Mouse (Mus musculus): ENCODE measurements around the gene LTO1. TPM values are rescaled to one million over a fixed set of nuclear protein-coding genes. Genes with fewer than 3 reads are reported as not detected.

LTO1 gene
- polyA plus RNA-seq, 1 experiment from 2014 or later, result 8.3 TPM

GRCm38 (mm10) chr7:144932389-144932937 is 17.6 kb downstream of the LTO1 start:
- Histone ChIP-seq H3K4me3 (replicated peaks) (no peak overlapping the region), H3K9ac (no peak overlapping the region), H3K36me3 (replicated peaks) (peaks cover 26% of the 10 kb centered on the region; the same call in 1 of the 2 replicates), H3K27me3 (peaks cover 10% of the 10 kb centered on the region), H3K9me3 (replicated peaks) (no peaks in the 10 kb centered on the region), H3K27ac (replicated peaks) (no peak overlapping the region), H3K4me1 (replicated peaks) (peaks cover 14% of the 10 kb centered on the region), H3K4me2 (no peak overlapping the region)
- 46% methylated on average over 18 of the region's 18 CpGs for whole genome bisulfite sequencing (ENCODE audit: insufficient replicate concordance)
- no peak for ATAC-seq (ENCODE audit: insufficient read depth)

GRCm38 (mm10) chr7:144933336-144933735 is 18.4 kb downstream of the LTO1 start:
- H3K27ac ChIP-seq (replicated peaks), result no peak overlapping the region
- peaks cover 18% of the 10 kb centered on the region for H3K27me3 ChIP-seq
- 57% methylated on average over 3 of the region's 3 CpGs for WGBS (ENCODE audit: insufficient replicate concordance)
- H3K36me3 ChIP-seq (replicated peaks), result peaks cover 26% of the 10 kb centered on the region; the same call in 1 of the 2 replicates
- no peaks in the 10 kb centered on the region for H3K9me3 ChIP-seq (replicated peaks)
- H3K9ac ChIP-seq, result no peak overlapping the region
- H3K4me1 ChIP-seq (replicated peaks), result peaks cover 14% of the 10 kb centered on the region; the same call in 1 of the 2 replicates
- no peak overlapping the region for H3K4me3 ChIP-seq (replicated peaks)
- no peak overlapping the region for H3K4me2 ChIP-seq
- no peak for ATAC-seq (ENCODE audit: insufficient read depth)

- H3K9ac ChIP-seq, result no peak overlapping the region
- no peaks in the 10 kb centered on the region for H3K9me3 ChIP-seq (replicated peaks)
- WGBS (ENCODE audit: insufficient replicate concordance), result 71% methylated on average over 8 of the region's 8 CpGs
- peaks cover 26% of the 10 kb centered on the region; the same call in 1 of the 2 replicates for H3K36me3 ChIP-seq (replicated peaks)
- H3K27ac ChIP-seq (replicated peaks), result no peak overlapping the region
- peaks cover 23% of the 10 kb centered on the region for H3K27me3 ChIP-seq
- H3K4me2 ChIP-seq, result no peak overlapping the region
- peaks cover 14% of the 10 kb centered on the region; the same call in 1 of the 2 replicates for H3K4me1 ChIP-seq (replicated peaks)
- ATAC-seq (ENCODE audit: insufficient read depth), result no peak
- no peak overlapping the region for H3K4me3 ChIP-seq (replicated peaks)
Observed at GRCm38 (mm10) chr7:144933796-144934195, 18.9 kb downstream of the LTO1 start.

- Histone ChIP-seq H3K9me3 (replicated peaks) (no peaks in the 10 kb centered on the region), H3K36me3 (replicated peaks) (peaks cover 26% of the 10 kb centered on the region; the same call in 1 of the 2 replicates), H3K4me1 (replicated peaks) (peaks cover 14% of the 10 kb centered on the region; the same call in 1 of the 2 replicates), H3K4me2 (no peak overlapping the region), H3K9ac (no peak overlapping the region), H3K27ac (replicated peaks) (no peak overlapping the region), H3K27me3 (peaks cover 34% of the 10 kb centered on the region), H3K4me3 (replicated peaks) (no peak overlapping the region)
- ATAC-seq (ENCODE audit: insufficient read depth), result no peak
- WGBS (ENCODE audit: insufficient replicate concordance), result 65% methylated on average over 5 of the region's 5 CpGs
Observed at GRCm38 (mm10) chr7:144934901-144935300, 20.0 kb downstream of the LTO1 start.

GRCm38 (mm10) chr7:144935563-144935962 is 20.7 kb downstream of the LTO1 start:
- WGBS (ENCODE audit: insufficient replicate concordance), result 45% methylated on average over 5 of the region's 5 CpGs

GRCm38 (mm10) chr7:144936311-144936880 is 21.5 kb downstream of the LTO1 start:
- no peak overlapping the region for H3K9ac ChIP-seq
- H3K9me3 ChIP-seq (replicated peaks), result no peaks in the 10 kb centered on the region
- H3K4me2 ChIP-seq, result no peak overlapping the region
- 67% methylated on average over 4 of the region's 4 CpGs for WGBS (ENCODE audit: insufficient replicate concordance)
- H3K27me3 ChIP-seq, result peaks cover 49% of the 10 kb centered on the region
- ATAC-seq (ENCODE audit: insufficient read depth), result no peak
- no peak overlapping the region for H3K4me3 ChIP-seq (replicated peaks)
- H3K4me1 ChIP-seq (replicated peaks), result peaks cover 14% of the 10 kb centered on the region
- peaks cover 23% of the 10 kb centered on the region; the same call in 1 of the 2 replicates for H3K36me3 ChIP-seq (replicated peaks)
- no peak overlapping the region for H3K27ac ChIP-seq (replicated peaks)

More at GRCm38 (mm10) chr7:144935563-144935962, 20.7 kb downstream of the LTO1 start:
- Histone ChIP-seq H3K4me3 (replicated peaks) (no peak overlapping the region), H3K4me1 (replicated peaks) (peaks cover 14% of the 10 kb centered on the region; the same call in 1 of the 2 replicates), H3K9ac (no peak overlapping the region), H3K4me2 (no peak overlapping the region), H3K9me3 (replicated peaks) (no peaks in the 10 kb centered on the region), H3K36me3 (replicated peaks) (peaks cover 23% of the 10 kb centered on the region; the same call in 1 of the 2 replicates), H3K27ac (replicated peaks) (no peak overlapping the region), H3K27me3 (peaks cover 41% of the 10 kb centered on the region)
- ATAC-seq (ENCODE audit: insufficient read depth), result no peak

- Histone ChIP-seq H3K27me3 (peaks cover 60% of the 10 kb centered on the region), H3K9me3 (replicated peaks) (no peaks in the 10 kb centered on the region), H3K4me3 (replicated peaks) (peak overlapping the region; percentile 56), H3K36me3 (replicated peaks) (peaks cover 23% of the 10 kb centered on the region; the same call in 1 of the 2 replicates), H3K4me1 (replicated peaks) (peaks cover 18% of the 10 kb centered on the region), H3K27ac (replicated peaks) (no peak overlapping the region), H3K9ac (no peak overlapping the region), H3K4me2 (peak overlapping the region; percentile 68)
- no peak for ATAC-seq (ENCODE audit: insufficient read depth)
- 1% methylated on average over 20 of the region's 20 CpGs for WGBS (ENCODE audit: insufficient replicate concordance)
Observed at GRCm38 (mm10) chr7:144937490-144937889, 22.6 kb downstream of the LTO1 start.

- H3K27me3 ChIP-seq, result peaks cover 65% of the 10 kb centered on the region
- under 1% methylated on average over 39 of the region's 39 CpGs for WGBS (ENCODE audit: insufficient replicate concordance)
Observed at GRCm38 (mm10) chr7:144937899-144938517, 23.1 kb downstream of the LTO1 start.

GRCm38 (mm10) chr7:144938661-144939343 is 23.9 kb downstream of the LTO1 start:
- no peak for ATAC-seq (ENCODE audit: insufficient read depth)
- Histone ChIP-seq H3K4me3 (replicated peaks) (peak overlapping the region; percentile 56), H3K27me3 (peaks cover 73% of the 10 kb centered on the region), H3K27ac (replicated peaks) (peak overlapping the region; percentile 48; the same call in 1 of the 2 replicates), H3K4me2 (peak overlapping the region; percentile 68), H3K4me1 (replicated peaks) (peaks cover 28% of the 10 kb centered on the region), H3K9me3 (replicated peaks) (no peaks in the 10 kb centered on the region), H3K36me3 (replicated peaks) (peaks cover 12% of the 10 kb centered on the region; the same call in 1 of the 2 replicates), H3K9ac (peak overlapping the region; percentile 32; the same call in 1 of the 2 replicates)
- WGBS (ENCODE audit: insufficient replicate concordance), result under 1% methylated on average over 32 of the region's 32 CpGs

More at GRCm38 (mm10) chr7:144937899-144938517, 23.1 kb downstream of the LTO1 start:
- Histone ChIP-seq H3K9ac (no peak overlapping the region), H3K36me3 (replicated peaks) (peaks cover 19% of the 10 kb centered on the region; the same call in 1 of the 2 replicates), H3K9me3 (replicated peaks) (no peaks in the 10 kb centered on the region), H3K4me1 (replicated peaks) (peaks cover 22% of the 10 kb centered on the region), H3K27ac (replicated peaks) (no peak overlapping the region), H3K4me2 (peak overlapping the region; percentile 68), H3K4me3 (replicated peaks) (peak overlapping the region; percentile 56)
- ATAC-seq (ENCODE audit: insufficient read depth), result no peak

GRCm38 (mm10) chr7:144939344-144940002 is 24.6 kb downstream of the LTO1 start, which contains the start of gene Ccnd1:
Gene Ccnd1 (minus strand): TSS chr7:144939925.
- Histone ChIP-seq H3K4me2 (peak within 1 kb of the TSS; percentile 68), H3K4me3 (replicated peaks) (peak within 1 kb of the TSS; percentile 56), H3K9me3 (replicated peaks) (no peaks in the 10 kb centered on the region), H3K4me1 (replicated peaks) (peaks cover 28% of the 10 kb centered on the region), H3K36me3 (replicated peaks) (peaks cover 6% of the 10 kb centered on the region; the same call in 1 of the 2 replicates), H3K27me3 (peaks cover 80% of the 10 kb centered on the region), H3K9ac (peak within 1 kb of the TSS; percentile 32; the same call in 1 of the 2 replicates), H3K27ac (replicated peaks) (peak within 1 kb of the TSS; percentile 53)
- 0 out of 2 replicates have a peak, but pooled peaks have one; percentile 38 for ATAC-seq (ENCODE audit: insufficient read depth)
- under 1% methylated on average over 44 of the region's 45 CpGs for WGBS (ENCODE audit: insufficient replicate concordance)

Data from liver, embryonic 15.5 days (tissue).